Mouse (Mus musculus): ENCODE results near the gene Ube2z. TPM values are rescaled to one million over a fixed set of nuclear protein-coding genes. Genes with fewer than 3 reads are reported as not detected.

Gene Ube2z
- polyA plus RNA-seq, 1 experiment from 2014 or later = 33.2 TPM

DNA sequence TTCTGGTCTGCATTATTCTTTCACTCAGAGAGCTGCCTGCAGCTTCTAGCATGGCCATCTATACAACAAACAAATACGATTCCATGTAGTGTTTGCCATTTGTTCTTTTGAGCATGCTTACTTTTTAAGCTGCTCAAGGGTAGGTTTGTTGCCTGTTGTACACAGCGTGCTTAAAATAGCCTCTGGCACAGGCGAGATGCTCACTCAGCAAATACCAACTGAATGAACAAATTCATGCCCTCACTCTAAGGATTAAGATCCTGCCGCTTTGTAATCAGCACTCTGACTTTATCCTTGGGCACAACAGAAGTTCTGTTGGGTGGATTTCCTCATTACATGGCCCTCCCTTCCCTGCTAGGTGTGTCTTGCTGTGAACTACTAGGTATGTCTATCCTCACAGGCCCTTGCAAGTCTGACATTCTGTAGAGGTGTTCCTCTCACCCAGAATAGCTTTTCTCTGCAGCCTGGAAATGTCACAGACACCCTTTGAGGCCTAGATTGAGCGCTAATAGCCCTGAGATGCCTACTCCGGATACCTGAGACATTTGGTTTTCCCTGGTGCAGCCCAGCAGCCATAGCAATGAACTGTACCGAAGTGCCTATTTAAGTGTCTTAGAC, 27.6 kb upstream of the Ube2z start:
- H3K4me2 ChIP-seq (ENCODE audit: low read length) = no peak overlapping the region
- H3K27ac ChIP-seq = no peak overlapping the region
- no peaks in the 10 kb centered on the region for H3K27me3 ChIP-seq (ENCODE audit: insufficient read depth, low read length)
- 40% methylated on average over 7 of the region's 7 CpGs for WGBS
- no peaks in the 10 kb centered on the region for H3K4me1 ChIP-seq (replicated peaks; ENCODE audit: insufficient read depth, low read length)
- TF ChIP-seq CTCF (IDR thresholded peaks at IDR 0.05; ENCODE audit: low read depth) = no peak
- ATAC-seq (replicated peaks; ENCODE audit: low FRiP score, low read depth) (no peak), DNase-seq (ENCODE audit: low spot score) (no peak)
- no peak overlapping the region for H3K4me3 ChIP-seq (replicated peaks; ENCODE audit: low read depth, low read length)
- no peaks in the 10 kb centered on the region for H3K9me3 ChIP-seq (replicated peaks; ENCODE audit: low read length)
- H3K36me3 ChIP-seq (ENCODE audit: insufficient read depth, low read length) = no peaks in the 10 kb centered on the region
- no peak overlapping the region for H3K9ac ChIP-seq (ENCODE audit: low read depth, low read length)

DNA sequence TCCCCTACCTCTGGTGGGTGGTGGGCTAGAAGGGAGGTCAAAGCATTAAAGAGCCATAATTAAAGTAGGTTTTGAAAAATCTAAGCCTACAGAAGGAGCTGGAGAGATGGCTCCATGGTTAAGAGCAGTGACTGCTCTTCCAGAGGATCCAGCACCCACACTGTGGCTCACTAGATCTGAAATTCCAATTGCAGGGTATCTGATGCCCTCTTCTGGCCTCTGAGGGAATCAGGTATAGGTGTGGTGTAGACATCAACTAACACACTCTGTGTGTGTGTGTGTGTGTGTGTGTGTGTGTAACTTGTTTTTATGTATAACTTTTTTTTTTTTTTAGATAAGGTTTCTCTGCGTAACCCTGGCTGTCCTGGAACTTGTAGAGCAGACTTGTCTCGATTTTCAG, 25.9 kb upstream of the Ube2z start:
- Histone ChIP-seq H3K4me2 (ENCODE audit: low read length) (no peak overlapping the region), H3K27ac (no peak overlapping the region), H3K4me3 (replicated peaks; ENCODE audit: low read depth, low read length) (no peak overlapping the region), H3K9ac (ENCODE audit: low read depth, low read length) (no peak overlapping the region), H3K9me3 (replicated peaks; ENCODE audit: low read length) (no peaks in the 10 kb centered on the region), H3K4me1 (replicated peaks; ENCODE audit: insufficient read depth, low read length) (no peaks in the 10 kb centered on the region), H3K27me3 (ENCODE audit: insufficient read depth, low read length) (no peaks in the 10 kb centered on the region), H3K36me3 (ENCODE audit: insufficient read depth, low read length) (no peaks in the 10 kb centered on the region)
- peak; percentile 69 for TF ChIP-seq CTCF (IDR thresholded peaks at IDR 0.05; ENCODE audit: low read depth)
- ATAC-seq (replicated peaks; ENCODE audit: low FRiP score, low read depth) (no peak), DNase-seq (ENCODE audit: low spot score) (peak; percentile 50)
- WGBS = 73% methylated on average over 2 of the region's 2 CpGs

DNA sequence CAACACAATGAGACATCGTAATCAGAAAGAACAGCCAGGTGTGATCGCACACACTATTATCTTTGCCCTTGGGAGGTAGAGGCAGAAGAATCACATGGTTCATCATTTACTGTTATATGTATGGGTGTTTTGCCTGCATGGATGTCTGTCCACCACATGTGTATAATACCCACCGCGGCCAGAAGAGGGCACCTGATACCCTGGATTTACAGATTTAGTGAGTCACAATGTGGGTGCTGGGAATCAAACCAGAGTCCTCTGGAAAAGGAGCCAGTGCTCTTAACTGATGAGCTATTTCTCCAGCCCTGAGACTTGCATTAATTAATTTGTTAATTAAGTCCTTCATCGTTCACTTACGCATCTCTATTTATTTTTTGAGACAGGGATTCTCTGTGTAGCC, 22.8 kb upstream of the Ube2z start:
- DNase-seq (ENCODE audit: low spot score) = no peak
- 94% methylated on average over 6 of the region's 6 CpGs for WGBS
- Histone ChIP-seq H3K9ac (ENCODE audit: low read depth, low read length) (no peak overlapping the region), H3K9me3 (replicated peaks; ENCODE audit: low read length) (no peaks in the 10 kb centered on the region), H3K4me1 (replicated peaks; ENCODE audit: insufficient read depth, low read length) (no peaks in the 10 kb centered on the region), H3K4me2 (ENCODE audit: low read length) (no peak overlapping the region), H3K27ac (no peak overlapping the region), H3K36me3 (ENCODE audit: insufficient read depth, low read length) (no peaks in the 10 kb centered on the region), H3K27me3 (ENCODE audit: insufficient read depth, low read length) (no peaks in the 10 kb centered on the region), H3K4me3 (replicated peaks; ENCODE audit: low read depth, low read length) (no peak overlapping the region)
- ATAC-seq (replicated peaks; ENCODE audit: low FRiP score, low read depth) = no peak
- TF ChIP-seq CTCF (IDR thresholded peaks at IDR 0.05; ENCODE audit: low read depth) = no peak

DNA sequence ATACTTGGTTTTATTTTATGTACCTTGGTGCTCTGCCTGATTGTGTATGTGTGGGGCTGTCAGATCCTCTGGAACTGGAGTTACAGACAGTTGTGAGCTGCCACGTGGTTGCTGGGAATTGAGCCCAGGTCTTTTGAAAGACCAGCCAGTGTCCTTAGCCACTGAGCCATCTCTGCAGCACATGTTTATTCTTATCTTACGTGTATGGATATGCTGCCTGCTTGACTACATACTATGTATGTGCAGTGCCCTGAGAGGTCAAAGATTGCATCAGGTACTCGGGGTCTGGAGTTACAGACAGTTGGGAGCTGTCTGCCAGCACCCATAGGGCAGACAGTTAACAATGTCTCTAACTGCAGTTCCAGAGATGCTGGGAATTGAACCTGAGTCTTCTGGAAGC, 17.5 kb upstream of the Ube2z start:
- Histone ChIP-seq H3K4me3 (replicated peaks; ENCODE audit: low read depth, low read length) (no peak overlapping the region), H3K4me1 (replicated peaks; ENCODE audit: insufficient read depth, low read length) (no peaks in the 10 kb centered on the region), H3K27me3 (ENCODE audit: insufficient read depth, low read length) (no peaks in the 10 kb centered on the region), H3K9ac (ENCODE audit: low read depth, low read length) (no peak overlapping the region), H3K36me3 (ENCODE audit: insufficient read depth, low read length) (no peaks in the 10 kb centered on the region), H3K9me3 (replicated peaks; ENCODE audit: low read length) (no peaks in the 10 kb centered on the region), H3K4me2 (ENCODE audit: low read length) (no peak overlapping the region), H3K27ac (no peak overlapping the region)
- WGBS = 70% methylated on average over 3 of the region's 3 CpGs
- no peak for TF ChIP-seq CTCF (IDR thresholded peaks at IDR 0.05; ENCODE audit: low read depth)
- no peak for DNase-seq (ENCODE audit: low spot score)
- ATAC-seq (replicated peaks; ENCODE audit: low FRiP score, low read depth) = no peak

DNA sequence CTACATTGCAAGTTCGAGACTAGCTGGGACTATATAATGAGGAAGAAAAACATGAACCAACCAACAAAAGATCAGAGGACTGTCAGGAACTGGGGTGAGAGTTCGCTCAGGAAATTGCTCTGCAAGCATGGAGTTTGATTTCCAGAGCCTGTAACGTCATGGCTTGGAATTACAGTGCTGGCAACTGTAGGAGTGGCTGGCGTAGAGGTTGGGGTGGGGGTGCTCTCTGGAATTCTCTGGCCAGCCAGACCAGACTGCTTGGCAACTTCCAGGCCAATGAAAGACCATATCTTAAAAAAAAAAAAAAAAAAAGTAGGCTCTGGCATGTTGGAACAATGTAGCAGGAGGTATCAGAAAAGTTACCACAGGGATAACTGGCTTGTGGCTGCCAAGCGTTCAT, 15.5 kb upstream of the Ube2z start:
- Histone ChIP-seq H3K4me2 (ENCODE audit: low read length) (no peak overlapping the region), H3K36me3 (ENCODE audit: insufficient read depth, low read length) (no peaks in the 10 kb centered on the region), H3K9ac (ENCODE audit: low read depth, low read length) (no peak overlapping the region), H3K4me3 (replicated peaks; ENCODE audit: low read depth, low read length) (no peak overlapping the region), H3K4me1 (replicated peaks; ENCODE audit: insufficient read depth, low read length) (no peaks in the 10 kb centered on the region), H3K27me3 (ENCODE audit: insufficient read depth, low read length) (no peaks in the 10 kb centered on the region), H3K27ac (no peak overlapping the region), H3K9me3 (replicated peaks; ENCODE audit: low read length) (no peaks in the 10 kb centered on the region)
- no peak for DNase-seq (ENCODE audit: low spot score)
- TF ChIP-seq CTCF (IDR thresholded peaks at IDR 0.05; ENCODE audit: low read depth) = no peak
- no peak for ATAC-seq (replicated peaks; ENCODE audit: low FRiP score, low read depth)
- 72% methylated on average over 5 of the region's 5 CpGs for WGBS

DNA sequence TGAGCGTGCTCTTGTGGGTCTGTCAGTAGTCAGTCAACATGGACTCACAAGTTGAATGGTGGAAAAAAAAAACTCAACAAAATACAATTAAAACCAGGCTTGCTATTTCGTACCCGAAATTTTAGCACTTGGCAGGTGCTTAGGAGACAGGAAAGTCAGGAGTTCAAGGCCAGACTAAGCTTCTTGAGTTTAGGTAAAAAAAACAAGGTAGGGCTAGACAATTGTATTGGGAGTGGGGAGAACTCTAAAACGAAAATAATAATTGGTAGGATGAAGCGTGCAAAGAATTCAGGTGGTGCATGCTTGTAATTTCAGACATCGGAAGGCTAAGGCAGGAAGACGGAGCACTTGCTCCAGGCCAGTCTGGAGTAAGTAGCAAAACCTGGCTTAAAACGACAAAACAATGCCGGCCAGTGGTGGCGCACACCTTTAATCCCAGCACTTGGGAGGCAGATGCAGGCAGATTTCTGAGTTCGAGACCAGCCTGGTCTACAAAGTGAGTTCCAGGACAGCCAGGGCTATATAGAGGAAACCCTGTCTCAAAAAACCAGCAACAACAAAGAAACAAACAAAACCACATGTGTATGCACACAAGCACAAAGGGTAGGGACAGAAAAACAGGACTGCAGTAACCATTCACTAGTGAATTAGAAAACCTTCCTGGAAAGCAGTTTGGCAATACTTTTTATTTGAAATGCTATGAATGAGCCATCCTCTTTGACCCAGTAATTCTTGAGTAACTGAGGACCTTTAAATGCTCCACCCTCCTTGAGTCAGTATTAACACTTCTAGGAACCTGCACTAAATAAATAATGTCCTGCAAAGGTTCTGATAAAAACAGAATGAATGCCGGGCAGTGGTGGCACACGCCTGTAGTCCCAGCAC, 11.3 kb upstream of the Ube2z start:
- H3K9ac ChIP-seq (ENCODE audit: low read depth, low read length) = no peak overlapping the region
- H3K4me1 ChIP-seq (replicated peaks; ENCODE audit: insufficient read depth, low read length) = no peaks in the 10 kb centered on the region; the same call in 1 of the 2 replicates
- no peak for TF ChIP-seq CTCF (IDR thresholded peaks at IDR 0.05; ENCODE audit: low read depth)
- peak overlapping the region; percentile 51 for H3K27ac ChIP-seq
- ATAC-seq (replicated peaks; ENCODE audit: low FRiP score, low read depth) (no peak), DNase-seq (ENCODE audit: low spot score) (no peak)
- H3K27me3 ChIP-seq (ENCODE audit: insufficient read depth, low read length) = no peaks in the 10 kb centered on the region
- H3K36me3 ChIP-seq (ENCODE audit: insufficient read depth, low read length) = no peaks in the 10 kb centered on the region
- 71% methylated on average over 13 of the region's 13 CpGs for WGBS
- H3K9me3 ChIP-seq (replicated peaks; ENCODE audit: low read length) = no peaks in the 10 kb centered on the region
- H3K4me2 ChIP-seq (ENCODE audit: low read length) = peak overlapping the region; percentile 39
- no peak overlapping the region; the same call in 1 of the 2 replicates for H3K4me3 ChIP-seq (replicated peaks; ENCODE audit: low read depth, low read length)

Data from kidney, postnatal 0 days (tissue).